Mouse (Mus musculus): ENCODE measurements around the gene Atp8b2. TPM values are rescaled to one million over a fixed set of nuclear protein-coding genes. Genes with fewer than 3 reads are reported as not detected.

Atp8b2 gene
- polyA plus RNA-seq, 1 experiment from 2014 or later = 14.4 TPM

DNA sequence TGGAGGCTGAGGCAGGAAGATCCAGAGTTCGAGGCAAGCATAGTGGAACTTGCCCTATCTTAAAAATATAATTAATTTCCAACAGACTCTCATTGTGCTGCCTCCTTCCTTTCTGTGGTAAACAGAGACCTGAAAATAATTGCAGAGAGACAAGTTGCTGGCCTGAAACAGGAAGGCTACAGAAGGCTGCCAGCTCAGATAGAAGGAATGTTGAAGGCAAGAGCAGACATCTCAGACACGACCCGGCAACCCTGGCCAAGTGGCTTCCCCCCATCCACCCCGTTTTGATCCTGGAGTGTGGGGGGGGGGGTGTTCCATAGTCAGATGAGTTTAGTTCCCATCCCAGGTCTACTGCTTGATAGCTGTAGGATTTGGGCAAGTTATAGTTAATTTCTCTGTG lies 48.6 kb downstream of the Atp8b2 start:
- peaks cover 27% of the 10 kb centered on the region for H3K27me3 ChIP-seq
- no peak overlapping the region for H3K4me2 ChIP-seq (replicated peaks)

DNA sequence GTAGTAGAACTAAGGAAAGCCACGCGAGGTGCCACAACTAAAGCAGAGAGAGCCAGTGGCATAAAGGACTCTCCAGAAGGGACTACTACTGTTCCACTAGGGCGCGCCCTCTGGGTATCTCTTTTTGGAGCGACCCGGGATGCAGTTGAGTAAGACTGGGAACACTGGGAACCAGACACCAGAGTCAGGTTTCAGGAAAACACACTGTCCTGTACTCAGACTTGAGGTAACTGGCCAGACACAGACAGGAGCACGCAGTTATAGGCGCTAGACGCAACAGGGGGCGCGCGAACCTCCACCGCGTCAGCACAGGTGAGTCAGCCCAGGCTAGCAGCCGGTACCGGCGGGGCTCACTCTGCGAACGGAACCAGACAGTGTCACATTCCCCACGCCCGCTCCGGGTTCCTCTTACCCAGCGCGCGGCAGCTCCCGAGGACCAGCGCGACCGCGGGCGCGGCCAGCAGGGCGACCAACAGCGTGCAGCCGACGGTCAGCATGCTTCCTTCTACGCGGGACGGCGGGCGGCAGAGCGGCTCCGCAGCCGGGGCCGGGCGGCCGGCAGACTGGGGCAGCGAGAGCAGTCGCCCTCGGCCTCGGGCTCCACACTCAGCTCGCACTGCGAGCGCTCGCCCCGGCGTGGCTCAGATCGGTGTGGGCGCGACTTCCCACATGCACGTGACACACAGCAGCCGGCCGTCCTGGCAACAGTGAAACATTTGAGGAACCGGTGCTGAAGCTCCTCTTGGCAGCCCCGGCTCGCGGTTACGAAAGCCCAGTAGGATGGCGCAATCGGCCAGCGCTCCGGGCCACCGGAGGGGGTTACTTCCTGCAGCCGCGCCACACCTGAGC lies 50.5 kb downstream of the Atp8b2 start, which contains the start of gene Il6ra:
Gene Il6ra (minus strand): TSS at position 654 of the 849 bp plus-strand sequence.
- H3K4me2 ChIP-seq (replicated peaks) = peak within 1 kb of the TSS; percentile 99
- peaks cover 12% of the 10 kb centered on the region for H3K4me1 ChIP-seq
- H3K27me3 ChIP-seq = peaks cover 27% of the 10 kb centered on the region
- peak within 1 kb of the TSS; percentile 55 for H3K4me3 ChIP-seq
- H3K9me3 ChIP-seq = no peaks in the 10 kb centered on the region
- H3K36me3 ChIP-seq = no peaks in the 10 kb centered on the region
- H3K27ac ChIP-seq (replicated peaks) = no peak within 1 kb of the TSS
- H3K9ac ChIP-seq (replicated peaks) = peak within 1 kb of the TSS; percentile 41
- peak; percentile 88 for ATAC-seq (replicated peaks)
- 2% methylated on average over 75 of the region's 75 CpGs for WGBS

More for the DNA sequence above, 48.6 kb downstream of the Atp8b2 start:
- no peak overlapping the region for H3K27ac ChIP-seq (replicated peaks)
- peaks cover 12% of the 10 kb centered on the region for H3K4me1 ChIP-seq
- WGBS = 80% methylated on average over 4 of the region's 4 CpGs
- no peak overlapping the region for H3K9ac ChIP-seq (replicated peaks)
- H3K36me3 ChIP-seq = no peaks in the 10 kb centered on the region
- no peak overlapping the region for H3K4me3 ChIP-seq
- H3K9me3 ChIP-seq = no peaks in the 10 kb centered on the region
- ATAC-seq (replicated peaks) = no peak

GRCm38 (mm10) chr3:89912108-89912542 lies 51.2 kb downstream of the Atp8b2 start:
- Histone ChIP-seq H3K9me3 (no peaks in the 10 kb centered on the region), H3K4me3 (peak overlapping the region; percentile 55; the same call in 1 of the 2 replicates), H3K4me1 (peaks cover 12% of the 10 kb centered on the region), H3K36me3 (no peaks in the 10 kb centered on the region), H3K4me2 (replicated peaks) (peak overlapping the region; percentile 99), H3K9ac (replicated peaks) (no peak overlapping the region), H3K27me3 (peaks cover 27% of the 10 kb centered on the region), H3K27ac (replicated peaks) (no peak overlapping the region)
- WGBS = 37% methylated on average over 6 of the region's 6 CpGs
- ATAC-seq (replicated peaks) = peak; percentile 48; the same call in 1 of the 2 replicates

- Histone ChIP-seq H3K9me3 (no peaks in the 10 kb centered on the region), H3K4me1 (peaks cover 12% of the 10 kb centered on the region), H3K9ac (replicated peaks) (no peak overlapping the region), H3K4me3 (no peak overlapping the region), H3K4me2 (replicated peaks) (no peak overlapping the region), H3K36me3 (no peaks in the 10 kb centered on the region), H3K27me3 (peaks cover 27% of the 10 kb centered on the region), H3K27ac (replicated peaks) (no peak overlapping the region)
- ATAC-seq (replicated peaks) = no peak
- 80% methylated on average over 3 of the region's 3 CpGs for WGBS
Measured at GRCm38 (mm10) chr3:89911207-89911606, 52.1 kb downstream of the Atp8b2 start.

DNA sequence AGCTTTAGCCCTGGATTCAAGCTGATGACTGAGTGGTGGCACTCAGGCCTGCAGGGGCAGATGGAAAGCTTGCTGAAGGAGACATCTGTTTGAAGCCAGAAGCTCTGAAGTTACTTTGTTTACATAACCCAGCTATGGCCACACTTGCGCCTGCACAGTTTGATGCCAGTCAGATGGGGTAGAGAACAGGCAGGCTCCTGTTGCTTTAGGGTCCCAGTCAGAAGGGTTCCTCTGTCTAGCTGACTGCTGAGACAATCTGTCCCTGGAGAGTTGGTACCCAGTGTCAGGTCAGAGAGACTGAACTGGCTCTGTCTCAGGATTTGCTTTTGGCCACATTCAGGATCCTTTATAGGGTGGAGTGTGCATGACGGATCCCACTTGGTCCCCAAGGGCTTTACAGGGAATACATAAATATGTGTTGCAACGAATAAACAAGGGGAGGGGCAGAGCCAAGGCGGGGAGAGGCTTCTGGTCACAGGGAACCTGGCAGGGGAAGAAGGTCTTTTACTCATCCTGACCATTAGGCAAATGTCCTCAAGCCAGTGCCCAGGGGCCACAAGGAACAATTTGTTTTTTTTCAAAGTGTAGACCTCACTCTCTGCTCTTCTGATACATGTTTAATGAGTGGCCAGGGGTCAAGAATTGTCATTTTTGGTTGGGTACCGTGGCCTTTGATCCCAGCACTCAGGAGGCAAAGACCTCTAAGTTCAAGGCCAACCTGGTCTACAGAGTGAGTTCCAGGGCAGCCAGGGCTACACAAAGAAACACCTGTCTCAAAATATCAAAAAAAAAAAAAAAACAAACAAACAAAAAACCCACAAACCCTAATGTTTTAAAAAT lies 53.4 kb downstream of the Atp8b2 start:
- 63% methylated on average over 5 of the region's 5 CpGs for whole genome bisulfite sequencing

DNA sequence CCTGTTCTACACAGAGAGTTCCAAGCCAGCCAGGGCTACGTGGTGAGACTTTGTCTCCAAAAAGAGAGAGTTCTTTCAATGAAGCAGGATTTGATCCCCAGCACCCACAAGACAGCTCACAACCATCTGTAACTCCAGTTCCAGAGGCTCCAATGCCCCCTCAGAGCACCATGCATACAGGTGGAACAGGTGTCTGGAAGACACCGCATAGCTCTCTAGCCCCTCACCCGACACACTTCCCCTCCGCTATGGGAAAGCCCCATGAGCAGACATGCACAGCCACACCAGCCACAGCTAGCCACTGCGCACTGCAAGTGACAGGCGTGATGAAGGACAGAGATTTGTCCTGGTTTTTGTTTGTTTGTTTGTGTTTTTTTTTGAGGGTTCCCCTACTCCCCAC lies 54.5 kb downstream of the Atp8b2 start:
- Histone ChIP-seq H3K4me2 (replicated peaks) (no peak overlapping the region), H3K9me3 (no peaks in the 10 kb centered on the region), H3K27me3 (peaks cover 17% of the 10 kb centered on the region), H3K9ac (replicated peaks) (no peak overlapping the region), H3K36me3 (no peaks in the 10 kb centered on the region), H3K27ac (replicated peaks) (no peak overlapping the region), H3K4me1 (peaks cover 12% of the 10 kb centered on the region), H3K4me3 (no peak overlapping the region)
- 90% methylated on average over 6 of the region's 6 CpGs for WGBS
- no peak for ATAC-seq (replicated peaks)

More for the DNA sequence above, 53.4 kb downstream of the Atp8b2 start:
- Histone ChIP-seq H3K4me3 (no peak overlapping the region), H3K27ac (replicated peaks) (no peak overlapping the region), H3K36me3 (no peaks in the 10 kb centered on the region), H3K9me3 (no peaks in the 10 kb centered on the region), H3K4me2 (replicated peaks) (no peak overlapping the region), H3K9ac (replicated peaks) (no peak overlapping the region), H3K27me3 (peaks cover 27% of the 10 kb centered on the region), H3K4me1 (peaks cover 12% of the 10 kb centered on the region)
- ATAC-seq (replicated peaks) = no peak

DNA sequence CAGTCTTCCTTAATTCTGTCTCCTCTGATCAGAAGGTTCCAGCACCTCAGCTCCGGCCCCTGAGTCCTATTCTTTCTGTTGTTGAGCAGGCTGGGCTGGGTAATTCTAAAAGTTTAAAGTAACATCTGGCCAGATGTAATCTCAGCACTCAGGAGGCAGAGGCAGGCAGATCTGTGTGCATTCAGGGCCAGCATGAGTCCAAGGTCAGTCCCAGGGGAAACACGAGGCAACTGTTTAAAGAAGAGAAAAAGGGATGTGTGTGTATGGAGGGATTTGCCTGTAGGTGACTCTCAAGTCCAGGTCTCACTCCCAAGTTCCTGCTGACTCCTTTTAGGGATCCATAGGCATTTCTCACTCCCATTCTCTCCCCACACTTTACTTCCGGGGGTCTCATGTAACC lies 55.5 kb downstream of the Atp8b2 start:
- no peak for ATAC-seq (replicated peaks)
- WGBS = 86% methylated on average over 3 of the region's 3 CpGs
- Histone ChIP-seq H3K27ac (replicated peaks) (no peak overlapping the region), H3K36me3 (no peaks in the 10 kb centered on the region), H3K4me3 (no peak overlapping the region), H3K4me2 (replicated peaks) (no peak overlapping the region), H3K4me1 (peaks cover 5% of the 10 kb centered on the region; the same call in 1 of the 2 replicates), H3K9ac (replicated peaks) (no peak overlapping the region), H3K9me3 (no peaks in the 10 kb centered on the region), H3K27me3 (peaks cover 15% of the 10 kb centered on the region; the same call in 1 of the 2 replicates)

- H3K27ac ChIP-seq (replicated peaks) = no peak overlapping the region
- H3K4me2 ChIP-seq (replicated peaks) = no peak overlapping the region
- ATAC-seq (replicated peaks) = no peak
- no peak overlapping the region for H3K4me3 ChIP-seq
- WGBS = 80% methylated on average over 8 of the region's 8 CpGs
- H3K4me1 ChIP-seq = no peaks in the 10 kb centered on the region
- no peaks in the 10 kb centered on the region for H3K36me3 ChIP-seq
- H3K9ac ChIP-seq (replicated peaks) = no peak overlapping the region
- H3K27me3 ChIP-seq = no peaks in the 10 kb centered on the region
- H3K9me3 ChIP-seq = no peaks in the 10 kb centered on the region
Measured at GRCm38 (mm10) chr3:89899511-89899908, 63.8 kb downstream of the Atp8b2 start.

DNA sequence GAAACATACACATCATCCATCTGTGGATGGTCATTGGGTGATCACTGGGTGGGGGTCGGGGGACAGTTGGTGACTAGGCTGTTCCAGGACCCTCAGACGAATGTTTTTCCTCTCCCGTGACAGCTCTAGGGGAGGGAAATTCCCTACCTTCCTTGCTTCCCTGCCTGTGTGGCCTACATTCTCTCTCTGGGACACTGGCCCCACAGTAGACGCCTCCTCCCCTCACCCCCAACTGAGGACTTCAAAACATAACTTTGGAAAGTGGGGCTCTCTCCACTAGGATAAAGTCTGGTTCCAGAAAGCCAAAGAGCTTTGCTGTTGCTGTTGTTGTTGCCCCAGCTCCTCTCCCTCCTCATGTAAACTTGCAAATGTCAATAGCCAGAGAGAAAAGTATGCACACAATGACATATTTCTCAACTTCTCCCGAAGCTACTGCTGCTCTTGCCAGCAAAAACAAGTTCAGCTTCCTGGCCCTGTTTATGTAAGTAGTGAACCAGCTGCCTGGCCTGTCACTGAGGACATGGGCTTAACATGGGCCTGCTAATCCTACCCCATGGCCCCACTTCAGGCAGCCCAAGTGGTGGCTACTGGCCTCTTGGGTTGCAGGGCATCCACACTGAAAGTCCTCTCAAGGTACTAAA lies 64.3 kb downstream of the Atp8b2 start:
- WGBS = 75% methylated on average over 5 of the region's 5 CpGs
- no peak for ATAC-seq (replicated peaks)
- H3K4me2 ChIP-seq (replicated peaks) = no peak overlapping the region
- H3K27ac ChIP-seq (replicated peaks) = no peak overlapping the region
- no peaks in the 10 kb centered on the region for H3K27me3 ChIP-seq
- H3K9me3 ChIP-seq = no peaks in the 10 kb centered on the region
- no peaks in the 10 kb centered on the region for H3K36me3 ChIP-seq
- H3K9ac ChIP-seq (replicated peaks) = no peak overlapping the region
- H3K4me3 ChIP-seq = no peak overlapping the region
- H3K4me1 ChIP-seq = no peaks in the 10 kb centered on the region

DNA sequence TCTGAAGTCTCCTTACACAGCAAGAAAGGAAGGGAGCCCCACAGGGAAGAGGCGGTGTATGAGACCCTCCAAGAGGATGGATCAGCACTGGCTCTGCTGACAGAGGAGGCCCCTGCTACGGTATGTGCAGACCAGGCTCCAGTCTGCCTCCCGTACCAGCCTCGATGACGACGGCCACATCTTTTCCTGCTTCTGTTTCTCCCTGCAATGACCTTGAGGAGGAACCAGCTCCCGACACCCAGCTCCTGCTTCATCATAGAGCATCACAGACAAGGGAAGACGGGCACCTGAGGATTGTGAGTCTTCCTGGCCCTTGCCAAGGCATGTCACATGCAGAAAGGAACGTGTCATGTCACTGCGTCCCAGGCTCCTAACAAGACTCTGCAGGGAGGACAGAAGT lies 65.3 kb downstream of the Atp8b2 start:
- no peak overlapping the region for H3K4me2 ChIP-seq (replicated peaks)
- no peaks in the 10 kb centered on the region for H3K36me3 ChIP-seq
- H3K9ac ChIP-seq (replicated peaks) = no peak overlapping the region
- WGBS = 77% methylated on average over 10 of the region's 10 CpGs
- H3K4me1 ChIP-seq = no peaks in the 10 kb centered on the region
- H3K9me3 ChIP-seq = no peaks in the 10 kb centered on the region
- ATAC-seq (replicated peaks) = no peak
- no peak overlapping the region for H3K27ac ChIP-seq (replicated peaks)
- no peak overlapping the region for H3K4me3 ChIP-seq
- H3K27me3 ChIP-seq = no peaks in the 10 kb centered on the region

DNA sequence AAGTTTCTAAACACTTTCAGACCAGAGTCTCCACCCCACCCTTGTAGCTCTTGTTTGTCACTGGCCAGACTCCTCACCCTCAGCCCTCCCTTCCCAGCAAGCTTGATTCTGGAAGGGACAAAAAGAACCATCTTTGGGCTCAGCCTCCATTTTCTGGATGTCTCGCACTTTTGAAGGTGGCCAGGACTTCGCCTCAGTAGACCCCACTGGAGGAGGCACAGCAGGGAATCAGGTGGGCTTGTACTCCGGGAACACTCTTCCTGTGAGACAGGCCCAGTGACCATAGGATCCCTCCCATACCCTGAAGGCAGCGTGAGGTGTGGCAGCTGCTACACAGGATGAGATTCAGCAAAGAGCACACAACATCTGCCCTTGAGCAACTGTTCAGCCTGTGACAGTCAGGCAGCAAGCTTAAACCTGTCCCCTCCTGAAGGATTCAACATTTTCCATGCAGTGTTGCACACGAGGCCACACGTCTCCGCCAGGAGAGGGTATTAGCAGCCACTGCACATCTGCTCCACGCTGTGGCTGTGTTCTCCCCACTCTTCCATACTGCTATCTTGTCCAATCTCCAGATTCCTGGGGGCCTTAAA lies 66.0 kb downstream of the Atp8b2 start:
- WGBS = 75% methylated on average over 8 of the region's 8 CpGs
- Histone ChIP-seq H3K27ac (replicated peaks) (no peak overlapping the region), H3K27me3 (no peaks in the 10 kb centered on the region), H3K4me3 (no peak overlapping the region), H3K36me3 (no peaks in the 10 kb centered on the region), H3K4me2 (replicated peaks) (no peak overlapping the region), H3K4me1 (no peaks in the 10 kb centered on the region), H3K9ac (replicated peaks) (no peak overlapping the region), H3K9me3 (no peaks in the 10 kb centered on the region)
- ATAC-seq (replicated peaks) = no peak

Measured in forebrain, embryonic 15.5 days (tissue).